Mouse (Mus musculus) lung, postnatal 14 days (tissue): ENCODE data around the gene Anp32e.
"Not testable (repeated sequence)": the region's sequence is repeated elsewhere in the genome, so short reads cannot be mapped to it uniquely, and the experiment has no call there.

Experiments used
- DNase-seq: peaks from one replicate; pipeline ENCODE4 v3.0.0; 2021

Gene Anp32e

GRCm38 (mm10) chr3:95928658-95929503 lies at the start of gene Anp32e:
Gene Anp32e, plus strand, starts transcription at chr3:95929246.
- DNase-seq = peak; percentile 97

GRCm38 (mm10) chr3:95881979-95882815 lies 46.8 kb upstream of the Anp32e start, which contains the start of gene Ciart:
Gene Ciart, minus strand, starts transcription at chr3:95882251.
- DNase-seq = peak; percentile 89

- DNase-seq = peak; percentile 87
Observed at GRCm38 (mm10) chr3:95882816-95883425, 46.1 kb upstream of the Anp32e start.

- no peak for DNase-seq
Observed at GRCm38 (mm10) chr3:95884400-95884799, 44.6 kb upstream of the Anp32e start.

GRCm38 (mm10) chr3:95887596-95887995 lies 41.5 kb upstream of the Anp32e start:
- no peak for DNase-seq

- no peak for DNase-seq
Observed at GRCm38 (mm10) chr3:95889664-95890063, 39.4 kb upstream of the Anp32e start.

GRCm38 (mm10) chr3:95891211-95892065 lies 37.6 kb upstream of the Anp32e start, which contains the start of gene BC028528:
Gene BC028528, minus strand, starts transcription at chr3:95892005.
- DNase-seq = peak; percentile 66

GRCm38 (mm10) chr3:95892066-95893052 lies 36.7 kb upstream of the Anp32e start:
- DNase-seq = peak; percentile 54

GRCm38 (mm10) chr3:95893126-95893525 lies 35.9 kb upstream of the Anp32e start:
- peak; percentile 57 for DNase-seq

GRCm38 (mm10) chr3:95893606-95894316 lies 35.3 kb upstream of the Anp32e start, which contains the start of gene Aph1a:
Gene Aph1a, plus strand, starts transcription at chr3:95893969.
- DNase-seq = peak; percentile 94

GRCm38 (mm10) chr3:95894317-95895160 lies 34.5 kb upstream of the Anp32e start:
- peak; percentile 77 for DNase-seq

GRCm38 (mm10) chr3:95895501-95895900 lies 33.5 kb upstream of the Anp32e start:
- not testable (repeated sequence) for DNase-seq

- no peak for DNase-seq
Observed at GRCm38 (mm10) chr3:95899800-95900524, 29.1 kb upstream of the Anp32e start.

- DNase-seq = no peak
Observed at GRCm38 (mm10) chr3:95901616-95902372, 27.3 kb upstream of the Anp32e start.

- DNase-seq = no peak
Observed at GRCm38 (mm10) chr3:95902373-95902625, 26.7 kb upstream of the Anp32e start.

- no peak for DNase-seq
Observed at GRCm38 (mm10) chr3:95902643-95903042, 26.4 kb upstream of the Anp32e start.

GRCm38 (mm10) chr3:95903753-95904502 lies 25.1 kb upstream of the Anp32e start:
- DNase-seq = no peak
